Mouse (Mus musculus) CD8-positive naive resting alpha-beta T cell, adult 57 days (primary cell): ENCODE measurements around the gene Lysmd1. TPM values are rescaled to one million over a fixed set of nuclear protein-coding genes. Genes with fewer than 3 reads are reported as not detected.

ENCODE experiments used
- total RNA-seq: library from RNA; stranded (reverse); gene quantifications from one replicate; pipeline ENCODE4 v1.2.4, GENCODE M21; 2023

Gene Lysmd1
- 5.1 TPM for total RNA-seq

GRCm38 (mm10) chr3:95133680-95134101, at the start of gene Lysmd1, which contains the start of gene Scnm1:
TSS of gene Lysmd1 (plus strand) at chr3:95134088.
TSS of gene Scnm1 (minus strand) at chr3:95134011.

GRCm38 (mm10) chr3:95106338-95107117, 27.4 kb upstream of the Lysmd1 start, which contains the start of gene Pip5k1a:
TSS of gene Pip5k1a (minus strand) at chr3:95106930.

GRCm38 (mm10) chr3:95110911-95111726, 22.8 kb upstream of the Lysmd1 start, which contains the start of gene Vps72:
TSS of gene Vps72 (plus strand) at chr3:95111022.

GRCm38 (mm10) chr3:95124246-95124645, 9.6 kb upstream of the Lysmd1 start, which contains the start of gene Tmod4:
TSS of gene Tmod4 (plus strand) at chr3:95124476.

GRCm38 (mm10) chr3:95141952-95142616, 8.2 kb downstream of the Lysmd1 start, which contains the start of gene Tnfaip8l2:
TSS of gene Tnfaip8l2 (minus strand) at chr3:95142360.

GRCm38 (mm10) chr3:95159987-95160963, 26.4 kb downstream of the Lysmd1 start, which contains the start of gene Sema6c:
TSS of gene Sema6c (plus strand) at chr3:95160457.

Other genes with a start within 250 kb of the Lysmd1 start
- 195 TPM for gene Psmb4, start 247.1 kb upstream of the Lysmd1 start, total RNA-seq
- gene Selenbp1, start 201.0 kb upstream of the Lysmd1 start, total RNA-seq = 1.2 TPM
- 28.3 TPM for gene Rfx5, start 180.0 kb upstream of the Lysmd1 start, total RNA-seq
- 39.0 TPM for gene Pi4kb, start 159.4 kb upstream of the Lysmd1 start, total RNA-seq
- 51.4 TPM for gene Zfp687, start 118.6 kb upstream of the Lysmd1 start, total RNA-seq
- 127 TPM for gene Psmd4, start 91.5 kb upstream of the Lysmd1 start, total RNA-seq
- 54.4 TPM for gene Pip5k1a, start 27.2 kb upstream of the Lysmd1 start, total RNA-seq
- 48.9 TPM for gene Vps72, start 23.1 kb upstream of the Lysmd1 start, total RNA-seq
- 2.5 TPM for gene Tmod4, start 9.6 kb upstream of the Lysmd1 start, total RNA-seq
- 99.1 TPM for gene Scnm1, start 77 bp upstream of the Lysmd1 start, total RNA-seq
- gene Tnfaip8l2, start 8.3 kb downstream of the Lysmd1 start, total RNA-seq = 73.5 TPM
- 2.2 TPM for gene Sema6c, start 26.4 kb downstream of the Lysmd1 start, total RNA-seq
- gene Gabpb2, start 83.8 kb downstream of the Lysmd1 start, total RNA-seq = 79.5 TPM
- gene Cdc42se1, start 94.6 kb downstream of the Lysmd1 start, total RNA-seq = 223 TPM
- 15.7 TPM for gene Mllt11, start 98.1 kb downstream of the Lysmd1 start, total RNA-seq
- not detected for gene Gm128, start 107.5 kb downstream of the Lysmd1 start, total RNA-seq
- not detected for gene Bnipl, start 117.1 kb downstream of the Lysmd1 start, total RNA-seq
- 14.1 TPM for gene Mindy1, start 147.3 kb downstream of the Lysmd1 start, total RNA-seq
- gene Prune1, start 148.0 kb downstream of the Lysmd1 start, total RNA-seq = 8.6 TPM
- gene Anxa9, start 173.1 kb downstream of the Lysmd1 start, total RNA-seq = 0.31 TPM
- 95.4 TPM for gene Cers2, start 180.7 kb downstream of the Lysmd1 start, total RNA-seq
- gene Setdb1, start 223.1 kb downstream of the Lysmd1 start, total RNA-seq = 36.6 TPM